Mouse (Mus musculus) left cerebral cortex, postnatal 25 days (tissue): Measurements from ENCODE around the gene Ms4a4a. TPM values are rescaled to one million over a fixed set of nuclear protein-coding genes. Genes with fewer than 3 reads are reported as not detected.
"Not testable (repeated sequence)": the region's sequence is repeated elsewhere in the genome, so short reads cannot be mapped to it uniquely, and the experiment has no call there.

Experiments used
- DNase-seq, 2 experiments: peaks; one replicate each; pipeline ENCODE4 v3.0.0; 2022; ENCODE audit warnings: low spot score in 2 of 2, mixed read lengths in 1 of 2
- intact Hi-C: fragments of 180-260 bp; cut with DNase I; formaldehyde crosslinking; loops from one replicate; pipeline ENCODE4 v1.15.1; 2025
- total RNA-seq, 2 experiments: library from RNA; stranded (reverse); gene quantifications; 2 replicates each; pipeline ENCODE4 v1.2.3; 2021

Gene Ms4a4a
- total RNA-seq, 2 experiments from 2014 or later: 0.69 to 1.2 TPM

- intact Hi-C loops: no loop called here
- no peak for DNase-seq
Measured at GRCm38 (mm10) chr19:11415581-11415980, 40.3 kb downstream of the Ms4a4a start.

- intact Hi-C loops, DNase-seq: not testable (repeated sequence)
Measured at GRCm38 (mm10) chr19:11418865-11419264, 43.5 kb downstream of the Ms4a4a start.

- intact Hi-C loops, DNase-seq: not testable (repeated sequence)
Measured at GRCm38 (mm10) chr19:11431209-11431608, 55.9 kb downstream of the Ms4a4a start.

- DNase-seq: no peak
- intact Hi-C loops: no loop called here
Measured at GRCm38 (mm10) chr19:11435058-11435834, 59.9 kb downstream of the Ms4a4a start.

Other genes with a start within 250 kb of the Ms4a4a start
- not detected for gene 1700017D01Rik, start 244.6 kb upstream of the Ms4a4a start, total RNA-seq
- gene 1700025F22Rik, start 210.2 kb upstream of the Ms4a4a start, total RNA-seq: not detected
- gene Ms4a13, start 178.8 kb upstream of the Ms4a4a start, total RNA-seq: not detected
- gene Ms4a12, start 143.1 kb upstream of the Ms4a4a start, total RNA-seq: not detected
- gene Ms4a1, start 109.3 kb upstream of the Ms4a4a start, total RNA-seq: not detected
- gene Ms4a5, start 91.7 kb upstream of the Ms4a4a start, total RNA-seq: not detected
- not detected for gene Ms4a14, start 61.1 kb upstream of the Ms4a4a start, total RNA-seq
- gene Ms4a7, start 39.4 kb upstream of the Ms4a4a start, total RNA-seq: under 1 TPM; 0.34 to 0.53 TPM
- not detected for gene Ms4a4c, start 29.2 kb downstream of the Ms4a4a start, total RNA-seq
- under 1 TPM in 1 of 2 experiments, not detected in 1; 0.57 TPM for gene Ms4a4b, start 68.0 kb downstream of the Ms4a4a start, total RNA-seq
- 1 to 10 TPM; 1.5 to 1.7 TPM for gene Ms4a6c, start 93.8 kb downstream of the Ms4a4a start, total RNA-seq
- under 1 TPM; 0.30 to 0.39 TPM for gene Gm8369, start 110.4 kb downstream of the Ms4a4a start, total RNA-seq
- gene Ms4a6b, start 141.0 kb downstream of the Ms4a4a start, total RNA-seq: 1 to 10 TPM in 1 of 2 experiments, under 1 TPM in 1; 0.96 to 2.0 TPM
- gene Ms4a4d, start 161.3 kb downstream of the Ms4a4a start, total RNA-seq: not detected
- 1 to 10 TPM; 1.2 to 1.8 TPM for gene Ms4a6d, start 229.3 kb downstream of the Ms4a4a start, total RNA-seq
- gene Ms4a2, start 248.2 kb downstream of the Ms4a4a start, total RNA-seq: not detected